Mouse (Mus musculus): ENCODE measurements around the gene Stk4. TPM values are rescaled to one million over a fixed set of nuclear protein-coding genes. Genes with fewer than 3 reads are reported as not detected.

The Stk4 gene
- 15.4 and 19.0 TPM in 2 replicates for polyA plus RNA-seq (2015; fragmentation: Nextera tagmentation; extraction: Ambion mirVana)

- Histone ChIP-seq H3K27ac (replicated peaks) (peak within 1 kb of the TSS; percentile 89), H3K4me1 (peaks cover 32% of the 10 kb centered on the region), H3K36me3 (peaks cover 11% of the 10 kb centered on the region), H3K9ac (replicated peaks) (peak within 1 kb of the TSS; percentile 87), H3K27me3 (replicated peaks) (no peaks in the 10 kb centered on the region), H3K4me3 (replicated peaks) (peak within 1 kb of the TSS; percentile 96), H3K9me3 (replicated peaks) (no peaks in the 10 kb centered on the region), H3K4me2 (peak within 1 kb of the TSS; percentile 91)
- ATAC-seq (ENCODE audit: low FRiP score), result peak; percentile 66
- WGBS, result 1% methylated on average over 45 of the region's 45 CpGs
Observed at GRCm38 (mm10) chr2:164070142-164070764, at the start of gene Stk4. TSS of gene Stk4 (plus strand) at chr2:164070322.

GRCm38 (mm10) chr2:164022104-164022503 is 48.0 kb upstream of the Stk4 start:
- no peaks in the 10 kb centered on the region for H3K27me3 ChIP-seq (replicated peaks)
- WGBS, result 55% methylated on average over 2 of the region's 2 CpGs
- no peak overlapping the region for H3K27ac ChIP-seq (replicated peaks)
- H3K36me3 ChIP-seq, result peaks cover 27% of the 10 kb centered on the region
- no peak for ATAC-seq (ENCODE audit: low FRiP score)
- H3K4me3 ChIP-seq (replicated peaks), result no peak overlapping the region
- no peak overlapping the region for H3K9ac ChIP-seq (replicated peaks)
- no peaks in the 10 kb centered on the region for H3K4me1 ChIP-seq
- H3K9me3 ChIP-seq (replicated peaks), result no peaks in the 10 kb centered on the region
- no peak overlapping the region for H3K4me2 ChIP-seq

DNA sequence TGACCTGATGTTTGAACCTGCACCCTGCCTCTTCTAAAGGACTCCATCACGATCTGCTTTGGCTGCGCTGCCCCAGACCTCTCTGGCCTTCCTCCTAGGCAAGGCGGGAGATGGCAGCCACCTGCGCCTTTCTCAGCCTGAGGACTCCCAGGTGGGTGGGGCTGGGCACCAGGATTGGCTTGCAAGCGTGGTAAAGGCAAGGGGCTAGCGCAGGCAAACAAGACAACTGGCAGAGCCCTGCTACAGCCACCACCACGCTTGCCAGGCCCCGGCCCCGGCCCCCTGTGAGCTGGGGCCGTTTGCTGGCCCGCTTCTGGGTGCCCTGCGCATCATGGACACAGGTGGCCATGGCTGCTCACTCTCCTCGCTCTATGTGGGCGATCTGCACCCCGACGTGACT is 45.0 kb upstream of the Stk4 start, which contains the start of gene Pabpc1l:
Pabpc1l (plus strand) TSS at position 301 of the 400 bp plus-strand sequence.
- H3K4me2 ChIP-seq, result no peak within 1 kb of the TSS
- ATAC-seq (ENCODE audit: low FRiP score), result no peak
- WGBS, result 85% methylated on average over 16 of the region's 16 CpGs
- H3K27me3 ChIP-seq (replicated peaks), result no peaks in the 10 kb centered on the region
- H3K4me1 ChIP-seq, result no peaks in the 10 kb centered on the region
- no peak within 1 kb of the TSS for H3K9ac ChIP-seq (replicated peaks)
- H3K4me3 ChIP-seq (replicated peaks), result no peak within 1 kb of the TSS
- H3K9me3 ChIP-seq (replicated peaks), result no peaks in the 10 kb centered on the region
- no peak within 1 kb of the TSS for H3K27ac ChIP-seq (replicated peaks)
- H3K36me3 ChIP-seq, result peaks cover under 1% of the 10 kb centered on the region

GRCm38 (mm10) chr2:164031147-164031546 is 39.0 kb upstream of the Stk4 start:
- no peak overlapping the region for H3K4me2 ChIP-seq
- no peak overlapping the region for H3K9ac ChIP-seq (replicated peaks)
- ATAC-seq (ENCODE audit: low FRiP score), result no peak
- H3K27me3 ChIP-seq (replicated peaks), result no peaks in the 10 kb centered on the region
- H3K4me1 ChIP-seq, result no peaks in the 10 kb centered on the region
- H3K4me3 ChIP-seq (replicated peaks), result no peak overlapping the region
- WGBS, result 77% methylated on average over 10 of the region's 10 CpGs
- H3K27ac ChIP-seq (replicated peaks), result no peak overlapping the region
- no peaks in the 10 kb centered on the region for H3K9me3 ChIP-seq (replicated peaks)
- no peaks in the 10 kb centered on the region for H3K36me3 ChIP-seq

- Histone ChIP-seq H3K27me3 (replicated peaks) (no peaks in the 10 kb centered on the region), H3K9ac (replicated peaks) (no peak overlapping the region), H3K27ac (replicated peaks) (no peak overlapping the region), H3K4me2 (no peak overlapping the region), H3K4me3 (replicated peaks) (no peak overlapping the region), H3K4me1 (no peaks in the 10 kb centered on the region), H3K9me3 (replicated peaks) (no peaks in the 10 kb centered on the region), H3K36me3 (no peaks in the 10 kb centered on the region)
- 95% methylated on average over 3 of the region's 3 CpGs for WGBS
- no peak for ATAC-seq (ENCODE audit: low FRiP score)
Observed at GRCm38 (mm10) chr2:164032973-164033372, 37.1 kb upstream of the Stk4 start.

DNA sequence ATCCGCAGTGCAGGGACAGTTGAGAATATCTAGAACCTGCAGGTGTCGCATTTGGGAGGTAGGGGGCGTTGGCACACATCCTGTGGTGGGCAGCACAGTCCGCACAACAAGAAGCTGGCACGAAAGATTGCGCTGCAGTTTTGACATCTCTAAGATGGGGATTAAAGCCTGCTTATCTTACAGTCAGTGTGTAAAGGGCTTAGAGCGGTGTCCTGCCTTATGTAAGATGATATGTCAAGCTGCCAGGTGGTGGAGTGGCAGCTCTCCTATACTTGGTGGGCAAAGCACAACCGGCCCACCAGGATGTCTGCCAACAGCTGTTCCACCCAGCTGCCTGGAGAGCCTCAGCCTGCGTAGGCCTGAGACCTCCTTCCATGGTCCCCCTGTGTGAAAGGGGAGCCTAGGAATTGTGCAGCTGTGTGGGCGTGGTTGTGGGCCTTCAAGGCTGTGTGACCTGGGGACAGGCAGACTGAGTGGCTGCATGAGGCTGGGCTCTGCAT is 33.6 kb upstream of the Stk4 start:
- no peaks in the 10 kb centered on the region for H3K4me1 ChIP-seq
- no peak overlapping the region for H3K4me2 ChIP-seq
- H3K9ac ChIP-seq (replicated peaks), result no peak overlapping the region
- no peaks in the 10 kb centered on the region for H3K9me3 ChIP-seq (replicated peaks)
- WGBS, result 68% methylated on average over 10 of the region's 10 CpGs
- H3K27ac ChIP-seq (replicated peaks), result no peak overlapping the region
- no peaks in the 10 kb centered on the region for H3K36me3 ChIP-seq
- ATAC-seq (ENCODE audit: low FRiP score), result no peak
- H3K27me3 ChIP-seq (replicated peaks), result no peaks in the 10 kb centered on the region
- no peak overlapping the region for H3K4me3 ChIP-seq (replicated peaks)

DNA sequence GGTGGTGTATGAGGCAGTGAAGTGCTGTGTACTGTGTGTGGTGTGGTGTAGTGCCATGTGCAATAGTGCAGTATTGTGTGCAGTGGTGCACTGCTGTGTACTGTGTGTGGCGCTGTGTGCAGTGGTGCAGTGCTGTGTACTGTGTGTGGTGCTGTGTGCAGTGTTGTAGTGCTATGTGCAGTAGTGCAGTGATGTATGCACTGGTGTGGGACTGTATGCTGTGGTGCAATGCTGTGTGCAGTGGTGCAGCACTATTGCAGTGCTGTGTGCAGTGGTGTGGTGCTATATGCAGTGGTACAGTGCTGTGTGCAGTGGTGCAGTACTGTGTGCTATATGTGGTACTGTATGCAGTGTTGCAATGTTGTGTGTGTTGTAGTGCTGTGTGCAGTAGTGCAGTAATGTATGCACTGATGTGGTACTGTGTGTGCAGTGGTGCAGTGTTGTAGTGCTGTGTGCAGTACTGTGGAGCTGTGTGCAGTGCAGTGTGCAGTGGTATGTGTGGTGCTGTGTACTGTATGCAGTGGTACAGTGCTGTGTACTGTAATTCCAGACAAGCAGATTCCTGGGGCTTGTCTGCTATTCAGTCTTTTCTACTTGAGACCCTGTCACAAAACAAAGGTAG is 31.6 kb upstream of the Stk4 start:
- peak; percentile 17; the same call in 1 of the 2 replicates for ATAC-seq (ENCODE audit: low FRiP score)
- Histone ChIP-seq H3K9ac (replicated peaks) (no peak overlapping the region), H3K27me3 (replicated peaks) (no peaks in the 10 kb centered on the region), H3K9me3 (replicated peaks) (no peaks in the 10 kb centered on the region), H3K27ac (replicated peaks) (no peak overlapping the region), H3K4me1 (no peaks in the 10 kb centered on the region), H3K4me3 (replicated peaks) (no peak overlapping the region), H3K36me3 (no peaks in the 10 kb centered on the region), H3K4me2 (no peak overlapping the region)
- 95% methylated on average over 1 of the region's 1 CpGs for WGBS

GRCm38 (mm10) chr2:164040949-164041348 is 29.2 kb upstream of the Stk4 start:
- H3K27me3 ChIP-seq (replicated peaks), result no peaks in the 10 kb centered on the region
- H3K9ac ChIP-seq (replicated peaks), result no peak overlapping the region
- no peak overlapping the region for H3K27ac ChIP-seq (replicated peaks)
- H3K4me3 ChIP-seq (replicated peaks), result no peak overlapping the region
- H3K9me3 ChIP-seq (replicated peaks), result no peaks in the 10 kb centered on the region
- H3K4me1 ChIP-seq, result no peaks in the 10 kb centered on the region
- no peak overlapping the region for H3K4me2 ChIP-seq
- no peak for ATAC-seq (ENCODE audit: low FRiP score)
- 86% methylated on average over 6 of the region's 6 CpGs for WGBS
- H3K36me3 ChIP-seq, result no peaks in the 10 kb centered on the region

DNA sequence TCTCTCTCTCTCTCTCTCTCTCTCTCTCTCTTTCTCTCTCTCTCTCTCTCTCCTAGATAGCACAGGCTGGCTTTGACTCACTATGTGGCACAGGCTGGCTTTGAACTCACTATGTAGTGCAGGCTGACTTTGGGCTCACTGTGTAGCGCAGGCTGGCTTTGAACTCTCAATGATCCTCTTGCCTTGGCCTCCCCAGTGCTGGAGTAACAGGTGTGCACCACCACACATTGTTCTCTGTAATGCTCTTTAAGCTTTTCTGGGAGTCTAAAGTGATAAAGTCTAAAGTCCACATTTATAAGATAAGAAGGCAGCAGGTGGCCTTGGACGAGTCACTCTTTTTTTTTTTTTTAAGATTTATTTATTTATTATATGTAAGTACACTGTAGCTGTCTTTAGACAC is 28.6 kb upstream of the Stk4 start:
- 90% methylated on average over 2 of the region's 2 CpGs for WGBS
- no peak overlapping the region for H3K4me2 ChIP-seq
- H3K27ac ChIP-seq (replicated peaks), result no peak overlapping the region
- no peaks in the 10 kb centered on the region for H3K9me3 ChIP-seq (replicated peaks)
- H3K36me3 ChIP-seq, result no peaks in the 10 kb centered on the region
- H3K4me3 ChIP-seq (replicated peaks), result no peak overlapping the region
- no peaks in the 10 kb centered on the region for H3K27me3 ChIP-seq (replicated peaks)
- H3K9ac ChIP-seq (replicated peaks), result no peak overlapping the region
- no peaks in the 10 kb centered on the region for H3K4me1 ChIP-seq
- ATAC-seq (ENCODE audit: low FRiP score), result no peak

DNA sequence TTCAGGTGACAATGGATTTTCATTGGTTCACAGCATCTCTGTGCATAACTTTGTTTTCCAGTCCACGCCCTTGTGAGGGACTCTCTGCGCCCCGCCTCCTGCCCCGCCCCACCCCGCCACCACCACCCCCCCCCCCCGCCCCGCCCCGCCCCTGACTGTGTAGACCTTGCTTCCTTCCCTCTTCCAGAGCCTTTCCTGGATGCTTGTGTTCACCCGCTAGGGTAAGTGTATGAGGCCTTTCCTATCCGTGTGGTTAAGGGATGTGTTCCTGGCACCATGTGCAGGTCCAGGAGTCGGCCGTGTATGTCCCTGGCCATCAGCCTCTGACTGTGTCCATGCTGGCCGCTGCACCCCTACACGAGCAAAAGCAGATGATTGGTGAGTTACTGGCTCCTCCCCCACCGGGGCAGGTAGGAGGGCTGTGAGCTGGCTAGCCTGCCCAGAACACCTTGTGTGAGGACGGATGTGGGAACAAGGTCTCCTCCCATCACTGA is 22.9 kb upstream of the Stk4 start:
- H3K9ac ChIP-seq (replicated peaks), result no peak overlapping the region; the same call in 1 of the 2 replicates
- no peak overlapping the region for H3K27ac ChIP-seq (replicated peaks)
- peak; percentile 66 for ATAC-seq (ENCODE audit: low FRiP score)
- H3K36me3 ChIP-seq, result peaks cover 8% of the 10 kb centered on the region
- no peaks in the 10 kb centered on the region for H3K9me3 ChIP-seq (replicated peaks)
- H3K4me2 ChIP-seq, result peak overlapping the region; percentile 51
- H3K4me3 ChIP-seq (replicated peaks), result peak overlapping the region; percentile 32
- H3K4me1 ChIP-seq, result peaks cover 3% of the 10 kb centered on the region; the same call in 1 of the 2 replicates
- H3K27me3 ChIP-seq (replicated peaks), result no peaks in the 10 kb centered on the region
- WGBS, result 1% methylated on average over 14 of the region's 16 CpGs

- H3K36me3 ChIP-seq, result peaks cover 62% of the 10 kb centered on the region
- 96% methylated on average over 8 of the region's 8 CpGs for WGBS
- no peak overlapping the region for H3K27ac ChIP-seq (replicated peaks)
- H3K27me3 ChIP-seq (replicated peaks), result no peaks in the 10 kb centered on the region
- H3K4me1 ChIP-seq, result no peaks in the 10 kb centered on the region
- no peaks in the 10 kb centered on the region for H3K9me3 ChIP-seq (replicated peaks)
- no peak overlapping the region for H3K9ac ChIP-seq (replicated peaks)
- no peak overlapping the region for H3K4me3 ChIP-seq (replicated peaks)
- H3K4me2 ChIP-seq, result no peak overlapping the region
- no peak for ATAC-seq (ENCODE audit: low FRiP score)
Observed at GRCm38 (mm10) chr2:164053767-164054166, 16.4 kb upstream of the Stk4 start.

DNA sequence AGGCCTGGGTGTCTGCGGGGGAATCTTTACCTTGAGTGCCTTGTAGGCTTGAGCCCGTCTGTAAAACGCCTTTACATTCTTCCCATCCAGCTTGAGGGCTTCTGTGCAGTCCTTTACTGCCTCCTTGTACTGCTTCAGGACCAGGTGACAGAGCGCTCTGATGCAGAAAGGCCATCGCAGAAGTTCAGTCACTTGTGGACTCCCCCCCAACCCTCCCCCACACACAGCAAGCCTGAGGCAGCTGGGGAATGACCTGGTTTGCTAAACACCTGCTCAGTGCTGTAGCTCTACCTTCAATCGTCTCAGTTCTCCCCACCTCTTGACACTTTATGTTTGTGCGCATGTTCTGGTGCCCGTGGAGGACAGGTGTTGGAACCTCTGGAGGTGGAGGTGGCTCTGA is 15.5 kb upstream of the Stk4 start:
- 93% methylated on average over 8 of the region's 8 CpGs for WGBS
- peaks cover 71% of the 10 kb centered on the region for H3K36me3 ChIP-seq
- H3K9me3 ChIP-seq (replicated peaks), result no peaks in the 10 kb centered on the region
- no peak for ATAC-seq (ENCODE audit: low FRiP score)
- no peak overlapping the region for H3K27ac ChIP-seq (replicated peaks)
- no peaks in the 10 kb centered on the region for H3K27me3 ChIP-seq (replicated peaks)
- H3K4me3 ChIP-seq (replicated peaks), result no peak overlapping the region
- H3K4me2 ChIP-seq, result no peak overlapping the region
- no peaks in the 10 kb centered on the region for H3K4me1 ChIP-seq
- H3K9ac ChIP-seq (replicated peaks), result no peak overlapping the region
